Mouse (Mus musculus): Measurements from ENCODE around the gene 1700020A23Rik.

1700020A23Rik gene

DNA sequence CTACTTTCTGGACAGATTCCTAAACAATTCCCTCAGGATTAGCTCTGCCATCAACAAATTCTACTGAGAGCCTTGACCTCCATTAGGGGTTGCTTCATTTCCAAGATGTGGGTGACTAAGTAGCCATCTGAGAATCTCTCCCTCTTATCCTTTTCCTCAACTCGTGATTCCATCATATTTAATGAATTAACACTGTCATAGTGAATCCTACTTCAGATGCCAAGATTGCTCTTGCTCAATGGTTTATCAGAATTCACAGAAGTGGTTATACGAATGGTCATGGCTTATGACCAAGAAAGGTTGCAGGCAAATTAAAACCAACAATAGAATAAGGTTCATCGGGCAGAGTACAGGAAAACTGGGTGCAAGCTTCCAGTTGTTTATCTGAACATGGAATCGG is 3.2 kb upstream of the 1700020A23Rik start:
- in situ Hi-C loops (cut with MboI; ENCODE audit: low pct_unique_long_range_greater_than_20kb in 1 of 2, low sequenced_read_pairs in 2 of 2, unreplicated experiment in 1 of 2) = no loop called here

DNA sequence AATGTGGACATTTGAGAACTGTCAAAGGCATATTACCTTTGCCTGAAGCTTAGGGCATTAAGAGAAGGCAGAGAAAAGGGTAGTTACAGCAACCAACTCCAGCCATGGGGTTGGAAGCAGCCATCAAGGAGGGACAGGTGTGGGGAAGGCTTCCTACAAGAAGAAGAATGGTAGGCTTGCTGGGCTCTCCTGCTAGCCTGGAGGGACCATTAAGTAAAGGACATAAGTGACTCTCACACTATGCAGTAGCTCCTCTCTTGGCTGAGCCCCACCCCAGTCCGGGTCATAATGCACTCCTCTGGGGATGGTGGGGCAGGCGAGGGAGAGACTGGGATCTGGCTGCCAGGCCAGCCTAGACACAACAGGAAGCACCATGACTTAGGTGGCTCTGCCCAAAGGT is 1.1 kb downstream of the 1700020A23Rik start, which contains the start of gene Tmem239:
TSS of gene Tmem239 (plus strand) at position 301 of the 400 bp plus-strand sequence.
- in situ Hi-C loops (cut with MboI; ENCODE audit: low pct_unique_long_range_greater_than_20kb in 1 of 2, low sequenced_read_pairs in 2 of 2, unreplicated experiment in 1 of 2) = no loop called here

DNA sequence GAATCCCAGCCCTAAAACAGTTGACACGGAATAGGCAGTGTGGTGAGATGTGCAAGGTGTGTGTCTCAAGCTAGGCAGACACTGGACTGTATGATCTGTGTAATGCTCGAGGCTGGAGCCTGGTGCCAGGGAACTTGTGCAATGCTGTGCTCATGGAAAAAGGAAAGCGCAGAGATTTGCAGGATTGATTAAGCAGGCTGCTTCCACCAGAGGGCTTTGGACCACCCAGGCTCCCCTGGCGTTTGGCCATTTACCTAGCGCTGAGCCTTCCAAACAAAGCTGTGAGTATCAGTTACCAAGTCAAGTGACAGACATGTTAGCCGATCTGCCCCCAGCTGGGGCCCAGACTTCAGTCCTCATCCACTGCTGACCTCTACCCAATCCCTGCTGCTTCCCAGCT is 3.1 kb downstream of the 1700020A23Rik start:
- in situ Hi-C loops (cut with MboI; ENCODE audit: low pct_unique_long_range_greater_than_20kb in 1 of 2, low sequenced_read_pairs in 2 of 2, unreplicated experiment in 1 of 2) = no loop called here

DNA sequence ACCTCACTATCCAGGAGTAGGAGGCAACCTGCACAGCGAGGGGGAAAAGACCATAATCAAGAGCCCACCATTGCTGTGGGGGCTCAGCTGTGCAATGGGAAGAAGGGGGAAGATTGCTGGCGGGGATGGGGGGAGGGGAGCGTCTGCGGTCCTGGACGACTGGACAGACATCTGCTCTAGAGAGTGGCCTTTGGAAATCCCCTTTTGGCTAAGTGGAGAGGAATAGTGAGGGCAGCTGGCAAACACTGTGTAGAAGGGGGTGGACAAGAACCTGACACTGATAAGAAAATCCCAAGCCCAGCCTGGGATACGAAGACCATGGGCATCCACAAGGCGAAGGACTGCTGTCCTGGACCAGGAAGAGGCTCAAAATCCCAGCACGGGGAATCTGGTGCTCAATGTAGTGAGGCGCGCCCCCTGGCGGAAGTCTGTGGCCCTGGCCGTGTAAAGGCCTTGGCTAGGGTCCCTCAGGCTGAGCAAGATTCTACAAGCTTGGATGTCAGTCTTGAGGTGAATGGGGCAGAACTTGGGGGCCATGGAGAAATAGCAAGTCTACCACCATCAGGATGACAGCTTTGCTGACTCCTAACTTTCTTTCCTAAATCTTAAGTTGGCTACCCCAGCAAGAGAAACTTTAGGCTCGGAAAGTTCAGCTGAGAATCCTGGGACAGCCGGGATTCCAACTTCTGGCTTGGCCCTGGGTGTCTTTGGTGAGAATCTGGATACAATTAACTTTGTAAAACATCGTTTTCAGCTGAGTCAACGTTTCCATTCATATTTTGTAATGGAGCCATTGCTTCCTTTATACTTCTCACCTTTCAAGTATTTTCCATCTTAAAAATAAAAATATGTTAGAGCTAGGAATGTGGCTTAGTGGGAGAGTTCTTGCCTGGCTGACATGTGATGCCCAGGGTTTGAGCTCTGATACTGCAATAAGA is 6.8 kb downstream of the 1700020A23Rik start:
- in situ Hi-C loops (cut with MboI; ENCODE audit: low pct_unique_long_range_greater_than_20kb in 1 of 2, low sequenced_read_pairs in 2 of 2, unreplicated experiment in 1 of 2) = no loop called here

DNA sequence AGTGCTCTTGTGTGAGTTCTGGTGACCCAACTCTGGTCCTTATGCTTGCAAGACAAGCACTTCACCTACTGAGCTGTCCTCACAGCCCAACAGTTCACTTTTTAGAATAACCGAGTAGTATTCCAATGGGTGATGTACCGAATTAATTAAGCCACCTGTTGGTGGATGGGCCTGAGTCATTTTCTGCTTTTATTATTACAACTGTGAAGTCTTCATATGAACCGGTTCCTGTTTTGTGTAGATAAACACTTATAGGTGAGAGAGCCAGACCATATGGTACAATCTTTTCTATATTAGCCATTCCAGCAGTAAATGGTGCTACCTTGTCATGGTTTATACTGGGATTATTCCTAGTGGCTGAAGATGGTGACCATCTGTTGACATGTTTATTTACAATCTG is 7.7 kb downstream of the 1700020A23Rik start:
- in situ Hi-C loops (cut with MboI; ENCODE audit: low pct_unique_long_range_greater_than_20kb in 1 of 2, low sequenced_read_pairs in 2 of 2, unreplicated experiment in 1 of 2) = no loop called here

DNA sequence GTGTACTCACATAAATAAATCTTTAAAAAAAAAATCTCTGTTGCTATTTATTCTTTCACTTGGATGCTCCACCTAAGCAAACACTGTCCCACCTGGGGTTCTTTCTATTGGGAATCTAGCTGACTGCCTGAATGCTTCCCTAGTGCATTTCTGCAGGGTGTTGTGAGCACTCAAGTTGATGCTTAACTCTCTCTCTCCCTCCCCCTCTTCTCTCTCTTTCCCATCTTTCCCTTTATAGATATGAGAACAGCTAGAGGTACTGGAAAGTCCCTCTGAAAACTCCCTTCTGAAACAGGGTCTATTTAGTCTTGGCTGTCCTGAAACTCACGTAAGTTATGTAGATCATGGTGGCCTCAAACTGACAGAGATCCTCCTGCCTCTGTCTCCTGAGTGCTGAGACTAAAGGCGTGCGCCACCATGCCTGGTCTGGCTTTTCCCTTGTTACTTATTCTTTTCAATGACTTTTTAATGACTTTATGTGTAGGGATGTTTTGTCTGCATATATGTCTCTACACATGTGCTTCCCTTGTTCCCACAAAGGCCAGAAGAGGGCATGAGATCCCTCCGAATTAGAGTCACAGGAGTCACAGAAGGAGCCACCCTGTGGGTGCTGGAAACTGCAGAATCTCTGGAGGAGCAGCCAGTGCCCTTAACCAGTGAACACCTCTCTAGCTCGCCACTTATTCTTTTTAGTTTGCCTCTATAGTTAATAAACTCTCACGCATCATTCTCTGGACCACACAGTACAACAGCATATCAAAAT is 9.2 kb downstream of the 1700020A23Rik start:
- in situ Hi-C loops (cut with MboI; ENCODE audit: low pct_unique_long_range_greater_than_20kb in 1 of 2, low sequenced_read_pairs in 2 of 2, unreplicated experiment in 1 of 2) = no loop called here

DNA sequence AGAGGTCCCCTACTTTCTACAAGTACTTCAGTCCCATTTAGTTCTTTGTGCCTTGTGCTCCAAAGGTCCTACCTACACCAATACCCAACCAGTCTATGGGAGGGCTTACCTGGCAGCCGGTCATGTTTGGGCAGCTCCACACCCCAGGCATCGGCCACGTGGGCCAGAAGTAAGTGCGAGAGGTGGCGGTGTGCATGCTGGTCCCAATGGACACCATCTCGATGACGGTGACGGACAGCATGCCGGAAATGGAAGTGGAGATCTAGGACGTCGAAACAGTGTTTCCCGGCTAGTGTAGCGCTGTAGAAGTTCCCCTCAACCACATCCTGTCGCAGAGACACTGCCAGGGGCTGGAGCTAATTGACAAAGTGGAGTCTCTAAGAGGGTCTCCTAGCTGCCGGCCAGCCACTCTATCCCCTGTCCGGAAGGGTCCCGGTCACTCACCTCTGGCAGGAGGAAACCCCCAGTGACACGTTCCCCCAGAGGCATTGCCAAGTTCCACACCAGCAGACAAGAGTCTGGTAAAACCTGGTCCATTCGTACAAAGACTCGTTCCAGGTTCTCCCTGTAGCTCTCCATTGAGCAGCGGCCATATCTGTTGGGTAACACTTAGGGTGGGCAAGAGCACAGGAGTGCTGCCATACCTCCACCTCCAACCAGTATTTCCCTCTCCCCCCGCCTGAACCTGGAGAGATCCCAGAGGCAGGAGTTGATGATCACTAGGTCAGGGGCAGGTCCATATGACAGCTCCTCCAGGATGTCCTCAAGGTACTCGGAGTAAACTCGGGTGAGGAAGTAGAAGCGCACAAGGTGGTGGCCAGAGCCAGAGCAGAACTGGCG is 16.9 kb downstream of the 1700020A23Rik start:
- in situ Hi-C loops (cut with MboI; ENCODE audit: low pct_unique_long_range_greater_than_20kb in 1 of 2, low sequenced_read_pairs in 2 of 2, unreplicated experiment in 1 of 2) = no loop called here

DNA sequence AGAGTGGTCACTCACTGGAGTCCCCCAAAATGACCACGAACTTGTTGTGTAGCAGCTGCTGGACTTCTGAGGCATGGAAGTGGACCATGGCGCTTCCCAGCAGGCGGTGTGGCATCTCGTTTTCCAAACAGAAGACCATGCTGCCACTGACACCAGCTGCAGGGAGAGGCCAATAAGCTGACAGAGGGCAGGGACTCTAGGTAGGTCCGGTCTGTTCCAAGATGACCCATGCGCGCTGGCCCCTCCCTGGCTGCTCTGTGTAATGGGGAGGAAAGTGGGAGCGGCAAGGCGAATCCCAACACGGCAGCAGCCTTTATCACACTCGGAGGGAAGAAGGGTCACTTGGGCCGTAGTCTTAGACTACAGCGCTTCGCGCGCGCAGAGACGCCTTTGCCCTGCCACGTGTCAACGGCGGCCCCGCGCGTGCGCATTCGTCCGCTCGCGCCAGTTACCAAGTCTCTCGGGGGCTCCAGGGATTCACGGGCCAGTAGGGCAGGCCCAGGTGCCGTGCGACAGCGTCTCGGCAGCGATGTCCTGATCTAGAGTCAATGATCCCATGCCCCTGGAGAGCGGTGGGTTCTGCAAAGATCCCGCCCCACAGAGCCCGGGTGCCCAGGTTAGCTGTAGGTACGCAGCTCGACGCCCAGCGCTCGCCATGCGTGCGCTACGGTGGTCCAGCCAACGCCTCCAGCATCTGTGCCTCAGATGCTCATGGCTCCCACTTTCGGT is 18.5 kb downstream of the 1700020A23Rik start:
- in situ Hi-C loops (cut with MboI; ENCODE audit: low pct_unique_long_range_greater_than_20kb in 1 of 2, low sequenced_read_pairs in 2 of 2, unreplicated experiment in 1 of 2) = no loop called here

DNA sequence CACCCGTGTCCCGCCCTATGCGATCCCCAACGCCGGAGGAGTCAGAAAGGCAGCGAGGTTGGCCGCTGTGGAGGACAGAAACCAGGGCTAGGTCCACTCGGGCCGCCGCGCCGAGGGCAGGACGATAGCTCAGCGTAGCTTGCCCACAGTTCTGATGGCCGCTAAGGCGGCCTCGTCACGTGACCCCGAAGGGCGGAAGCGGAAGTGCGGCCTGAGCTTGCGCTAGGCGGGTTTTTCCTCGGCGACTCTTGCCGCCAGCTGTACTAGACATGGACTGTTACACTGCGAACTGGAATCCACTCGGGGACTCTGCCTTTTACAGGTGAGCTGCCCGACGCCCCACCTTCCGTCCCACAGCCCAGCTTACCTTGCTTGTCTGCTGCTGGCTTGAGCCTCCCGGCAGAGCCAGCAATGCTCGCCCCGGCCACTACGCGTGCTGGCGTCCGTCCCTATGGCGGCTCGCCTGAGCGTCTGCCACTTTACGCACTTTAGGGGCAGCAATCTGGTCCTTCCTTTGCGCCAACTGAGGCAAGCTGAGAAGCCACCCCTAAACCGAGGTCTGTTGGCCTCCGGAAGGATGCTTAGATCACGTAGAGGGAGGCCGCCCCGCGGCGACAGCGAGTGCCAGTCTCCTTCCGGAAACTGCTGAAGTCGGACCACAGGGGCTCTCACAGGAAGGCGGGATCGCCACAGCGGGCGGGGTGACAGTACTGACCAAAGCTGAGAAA is 19.2 kb downstream of the 1700020A23Rik start, which contains the start of the genes Vps16 and Pced1a:
TSS of gene Vps16 (plus strand) at position 214 of the 728 bp plus-strand sequence.
TSS of gene Pced1a (minus strand) at position 576 of the 728 bp plus-strand sequence.
- in situ Hi-C loops (cut with MboI; ENCODE audit: low pct_unique_long_range_greater_than_20kb in 1 of 2, low sequenced_read_pairs in 2 of 2, unreplicated experiment in 1 of 2) = no loop called here

DNA sequence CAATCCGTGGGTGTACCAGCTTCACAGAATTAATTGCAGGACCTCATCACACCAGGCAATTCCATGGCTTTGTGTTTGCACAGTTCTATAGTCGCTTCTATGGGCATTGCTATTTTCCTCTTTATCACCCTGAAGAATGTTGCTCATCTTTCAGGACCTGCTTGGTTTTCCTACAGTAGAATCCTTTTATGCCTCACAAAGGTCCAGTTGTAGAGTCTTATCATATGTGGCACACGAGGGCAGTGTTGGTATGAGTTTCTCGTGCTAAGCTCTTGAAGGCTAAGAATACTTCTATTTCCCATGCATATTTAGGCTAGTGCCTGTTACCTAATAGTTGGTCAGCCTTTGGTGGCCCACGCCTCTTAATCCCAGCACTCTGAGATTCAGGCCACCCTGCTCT is 20.1 kb downstream of the 1700020A23Rik start:
- in situ Hi-C loops (cut with MboI; ENCODE audit: low pct_unique_long_range_greater_than_20kb in 1 of 2, low sequenced_read_pairs in 2 of 2, unreplicated experiment in 1 of 2) = no loop called here

DNA sequence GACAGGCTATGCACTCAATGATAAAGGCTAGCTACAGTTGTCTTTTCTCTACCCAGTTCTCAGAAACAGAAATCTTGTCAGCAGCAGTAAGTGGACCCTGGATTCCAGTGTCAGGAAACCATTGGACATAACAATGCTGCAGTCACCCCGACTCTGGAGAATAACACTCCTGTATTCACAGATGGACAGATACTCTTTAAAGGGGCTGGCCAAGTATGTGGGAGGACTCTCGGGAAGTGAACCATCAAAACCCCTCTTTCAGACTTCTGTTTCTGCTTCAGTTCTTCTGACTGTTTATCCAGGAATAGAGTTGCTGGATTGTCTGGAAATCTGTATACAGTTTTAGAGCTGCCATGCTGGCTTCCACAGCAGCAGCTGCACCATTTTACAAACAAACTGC is 24.8 kb downstream of the 1700020A23Rik start:
- in situ Hi-C loops (cut with MboI; ENCODE audit: low pct_unique_long_range_greater_than_20kb in 1 of 2, low sequenced_read_pairs in 2 of 2, unreplicated experiment in 1 of 2) = no loop called here

DNA sequence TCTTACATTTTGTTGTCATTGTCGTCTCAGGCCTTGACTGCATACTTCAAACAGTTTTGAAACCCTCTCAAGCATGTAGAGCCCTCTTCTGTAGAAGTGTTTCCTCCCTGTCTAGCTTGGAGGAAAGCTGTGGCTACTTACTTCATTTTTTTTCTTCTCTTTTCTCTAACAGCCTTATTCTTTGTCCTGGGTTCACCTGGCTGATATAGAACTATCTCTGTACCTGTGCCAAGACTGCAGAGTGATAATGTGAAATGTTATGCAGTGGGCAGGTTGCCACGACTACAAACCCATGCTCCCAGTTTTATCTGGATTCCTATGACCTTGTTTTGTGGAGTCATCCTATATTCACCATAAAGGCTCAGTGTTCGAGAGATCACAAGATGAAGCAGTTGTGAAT is 25.4 kb downstream of the 1700020A23Rik start:
- in situ Hi-C loops (cut with MboI; ENCODE audit: low pct_unique_long_range_greater_than_20kb in 1 of 2, low sequenced_read_pairs in 2 of 2, unreplicated experiment in 1 of 2) = no loop called here

DNA sequence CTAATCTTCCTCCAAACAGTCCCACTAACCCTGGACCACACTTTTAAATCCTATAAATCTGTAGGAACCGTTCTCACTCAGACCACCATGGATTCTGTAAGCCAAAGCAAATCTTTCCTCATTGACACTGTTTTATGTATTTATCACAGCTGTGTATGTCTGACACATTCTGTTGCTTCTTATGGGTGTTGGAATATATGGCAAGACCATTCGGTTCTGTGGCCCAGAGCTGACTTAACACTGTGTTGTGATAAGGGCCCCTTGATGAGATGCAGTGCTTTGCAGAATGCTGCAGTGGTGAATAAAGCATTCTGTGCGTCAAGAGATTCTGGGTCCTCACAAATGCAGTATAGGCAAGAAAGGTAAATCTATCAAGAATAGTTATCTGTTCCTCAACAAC is 27.1 kb downstream of the 1700020A23Rik start:
- in situ Hi-C loops (cut with MboI; ENCODE audit: low pct_unique_long_range_greater_than_20kb in 1 of 2, low sequenced_read_pairs in 2 of 2, unreplicated experiment in 1 of 2) = no loop called here

DNA sequence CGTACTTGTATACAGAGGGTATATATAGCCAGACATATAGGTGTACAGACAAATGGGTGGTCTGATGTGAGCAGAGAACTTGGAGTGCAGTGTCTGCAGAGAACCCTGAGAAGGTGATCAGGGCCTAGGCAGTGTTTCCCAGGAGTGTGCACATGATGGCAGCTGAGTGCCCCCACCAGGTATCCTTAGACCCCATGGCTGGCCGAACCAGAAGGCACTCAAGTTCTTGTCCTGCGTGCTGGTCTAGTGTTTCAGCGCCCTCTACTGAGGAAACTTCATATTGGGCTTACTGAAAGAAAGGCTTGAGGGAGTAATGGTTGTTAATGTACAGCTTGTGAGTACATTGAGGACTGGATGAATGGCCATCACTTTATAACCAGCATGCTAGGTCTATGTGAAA is 28.1 kb downstream of the 1700020A23Rik start:
- in situ Hi-C loops (cut with MboI; ENCODE audit: low pct_unique_long_range_greater_than_20kb in 1 of 2, low sequenced_read_pairs in 2 of 2, unreplicated experiment in 1 of 2) = no loop called here

DNA sequence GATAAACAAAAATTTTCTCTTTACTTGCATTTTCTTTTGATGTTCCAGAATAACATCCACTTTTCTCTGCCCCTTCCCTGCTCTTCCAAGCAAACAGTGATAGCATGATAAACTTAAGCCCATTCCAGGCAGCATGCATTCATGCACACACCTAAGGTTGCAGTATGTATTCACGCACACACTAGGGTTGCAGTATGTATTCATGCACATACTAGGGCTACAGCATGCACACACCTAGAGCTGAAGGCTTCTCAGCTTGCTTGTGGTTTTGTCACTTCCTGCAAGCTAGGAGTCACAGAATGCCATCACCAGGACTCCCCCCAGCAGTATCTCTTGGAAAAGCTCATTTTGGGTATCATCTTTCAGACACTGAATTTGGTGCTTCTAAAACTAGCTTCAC is 31.7 kb downstream of the 1700020A23Rik start:
- in situ Hi-C loops (cut with MboI; ENCODE audit: low pct_unique_long_range_greater_than_20kb in 1 of 2, low sequenced_read_pairs in 2 of 2, unreplicated experiment in 1 of 2) = no loop called here

DNA sequence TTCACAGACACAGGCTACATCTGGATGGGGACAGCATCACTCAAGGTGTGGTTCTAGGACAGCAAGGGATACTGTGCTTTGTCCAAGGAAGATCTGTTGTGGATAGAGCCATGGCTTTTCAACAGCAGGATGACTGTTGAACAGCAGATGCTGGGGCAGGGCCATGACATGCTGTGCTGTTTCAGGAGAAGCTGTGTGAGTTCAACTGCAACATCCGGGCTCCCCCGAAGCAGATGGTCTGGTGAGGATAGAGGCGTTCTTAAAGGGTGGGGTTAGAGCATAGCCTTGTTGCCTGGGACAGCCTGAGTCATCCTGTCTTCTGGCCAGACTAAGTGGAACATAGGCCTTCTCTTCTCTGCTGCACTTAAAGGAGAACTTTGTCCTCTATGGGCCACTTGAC is 33.8 kb downstream of the 1700020A23Rik start:
- in situ Hi-C loops (cut with MboI; ENCODE audit: low pct_unique_long_range_greater_than_20kb in 1 of 2, low sequenced_read_pairs in 2 of 2, unreplicated experiment in 1 of 2) = no loop called here

DNA sequence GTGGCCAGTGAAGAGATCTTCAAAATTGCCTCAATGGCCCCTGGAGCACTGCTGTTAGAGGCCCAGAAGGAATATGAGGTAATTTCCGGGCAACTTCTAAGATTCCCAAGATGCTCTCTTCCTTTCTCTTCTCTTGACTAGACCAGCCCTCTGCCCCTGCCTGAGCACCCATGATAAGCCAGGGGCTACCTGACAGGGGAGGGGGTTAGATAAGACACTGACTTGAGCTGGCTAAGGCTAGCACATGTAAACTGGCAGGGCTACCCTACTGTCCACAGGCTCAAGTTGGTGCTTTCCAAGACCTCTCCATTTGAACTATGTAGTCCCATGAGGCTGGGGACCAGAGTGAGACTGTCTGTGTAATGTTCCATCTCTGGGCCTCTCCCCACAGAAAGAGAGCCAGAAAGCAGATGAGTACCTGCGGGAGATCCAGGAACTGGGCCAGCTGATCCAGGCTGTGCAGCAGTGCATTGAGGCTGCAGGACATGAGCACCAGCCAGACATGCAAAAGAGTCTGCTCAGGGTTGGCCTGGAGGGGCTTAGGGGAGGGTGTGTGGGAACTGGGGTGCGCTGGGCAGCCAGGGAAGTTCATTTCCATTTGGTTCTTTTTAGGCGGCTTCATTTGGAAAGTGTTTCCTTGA is 34.9 kb downstream of the 1700020A23Rik start:
- in situ Hi-C loops (cut with MboI; ENCODE audit: low pct_unique_long_range_greater_than_20kb in 1 of 2, low sequenced_read_pairs in 2 of 2, unreplicated experiment in 1 of 2) = no loop called here
